Mouse (Mus musculus) olfactory bulb, adult 2 months (tissue): ENCODE measurements around the gene Ovol1.

Experiments
- CTCF ChIP-seq: fragments of 200-500 bp; IDR thresholded peaks from 2 replicates; pipeline ENCODE4 v1.5.1; 2012; ENCODE audit warnings: low read depth, mild to moderate bottlenecking, low read length, moderate library complexity; ENCODE audit not compliant: insufficient read depth
- POLR2A ChIP-seq: fragments of 200-500 bp; IDR thresholded peaks from 2 replicates; pipeline ENCODE4 v1.6.1; 2012; ENCODE audit warnings: mild to moderate bottlenecking, low read depth, low read length, moderate library complexity; ENCODE audit not compliant: insufficient read depth

DNA sequence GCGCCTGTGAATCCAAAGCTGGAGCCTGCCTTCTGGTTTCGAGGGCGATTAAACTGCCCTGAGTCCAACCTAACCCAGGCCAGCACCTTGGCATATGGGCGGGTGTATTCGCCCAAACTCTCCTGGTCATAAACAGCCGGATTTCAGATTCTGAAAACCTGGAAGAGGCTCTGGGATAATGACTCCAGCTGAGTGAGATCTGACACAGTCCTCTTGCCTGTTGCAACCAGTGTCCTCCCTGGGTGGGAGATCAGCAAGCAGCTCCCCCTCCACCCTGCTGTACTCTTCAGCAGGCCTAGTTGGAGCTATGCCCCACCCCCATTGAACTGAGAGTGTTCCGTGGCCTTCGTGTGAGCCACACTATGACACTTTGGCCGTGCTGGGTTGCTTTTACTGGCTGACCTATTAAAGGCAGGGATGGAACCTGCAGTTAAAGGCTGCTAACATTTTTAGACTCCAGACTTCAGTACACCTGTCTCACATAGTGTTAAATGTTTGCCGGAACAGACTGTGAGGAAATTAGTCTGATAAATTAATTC is 875 bp upstream of the Ovol1 start:
- TF ChIP-seq POLR2A (no peak), CTCF (no peak)
